ENCODE assay signal across 15 mouse cellular contexts in genomic region chr1:150466132-150466531, GRCm38 (mm10). TPM values are rescaled to one million over a fixed set of nuclear protein-coding genes. Genes with fewer than 3 reads are reported as not detected.
DNase-seq lines count a peak whose midpoint lies in the region; ATAC-seq and TF ChIP-seq lines count a peak whose summit lies in the region.
"Had no signal": no experiment of that assay in that cellular context is flagged by ENCODE, and none has a peak within 500 bp of the region (broad histone marks: within the 10 kb centered on the region; RNA-seq: fewer than 3 reads in every experiment).

Prg4 (minus strand) TSS chr1:150466165.

- WGBS in heart, embryonic 10.5 days: 85% methylated on average over 3 of the region's 3 CpGs
- 68% methylated on average over 3 of the region's 3 CpGs for WGBS in lung, embryonic 14.5 days

- no peak within 1 kb of the TSS for H3K4me3 ChIP-seq in heart, embryonic 10.5 days
- H3K4me3 ChIP-seq in lung, embryonic 14.5 days (ENCODE audit: low read depth, low read length): no peak within 1 kb of the TSS
- H3K4me3 ChIP-seq: limb, embryonic 12.5 days had no signal

- no peak within 1 kb of the TSS for H3K4me2 ChIP-seq in lung, embryonic 14.5 days
- H3K4me2 ChIP-seq: limb, embryonic 12.5 days had no signal

- no peaks in the 10 kb centered on the region for H3K9me3 ChIP-seq in heart, embryonic 10.5 days
- no peaks in the 10 kb centered on the region for H3K9me3 ChIP-seq in lung, embryonic 14.5 days (ENCODE audit: low read depth, low read length)
- H3K9me3 ChIP-seq: limb, embryonic 12.5 days had no signal

- TF ChIP-seq CTCF in lung, embryonic 14.5 days (IDR thresholded peaks at IDR 0.05; ENCODE audit: low read depth): no peak

- DNase-seq in heart, adult 18-20 months: peak; percentile 63 to 71
- no peak for DNase-seq in heart, embryonic 10.5 days (ENCODE audit: low spot score)
- DNase-seq in lung, embryonic 14.5 days: peak; percentile 55
- no peak for DNase-seq in lung, postnatal 14 days
- DNase-seq in gonadal fat pad, adult 2 months (ENCODE audit: low read depth): peak; percentile 55
- peak; percentile 74 for DNase-seq in skeletal muscle tissue, adult 2 months (ENCODE audit: low read depth, low spot score)
- DNase-seq in layer of hippocampus, postnatal 10 days (ENCODE audit: low spot score in 2 of 2): no peak
- DNase-seq: cerebellum, adult 9-11 months; embryo, embryonic 11 days; midbrain, embryonic 14.5 days; right cerebral cortex, postnatal 4 days; thymus, postnatal 14 days had no signal

- no peak within 1 kb of the TSS for H3K27ac ChIP-seq in heart, embryonic 10.5 days
- no peak within 1 kb of the TSS for H3K27ac ChIP-seq in lung, embryonic 14.5 days (ENCODE audit: low read depth)
- H3K27ac ChIP-seq: limb, embryonic 12.5 days had no signal

- H3K9ac ChIP-seq in lung, embryonic 14.5 days: no peak within 1 kb of the TSS
- H3K9ac ChIP-seq: limb, embryonic 12.5 days had no signal

- H3K36me3 ChIP-seq in heart, embryonic 10.5 days: no peaks in the 10 kb centered on the region
- no peaks in the 10 kb centered on the region for H3K36me3 ChIP-seq in lung, embryonic 14.5 days (ENCODE audit: insufficient read depth)
- H3K36me3 ChIP-seq: limb, embryonic 12.5 days had no signal

- no peaks in the 10 kb centered on the region for H3K27me3 ChIP-seq in heart, embryonic 10.5 days (ENCODE audit: insufficient read depth, poor library complexity, severe bottlenecking)
- no peaks in the 10 kb centered on the region for H3K27me3 ChIP-seq in lung, embryonic 14.5 days (ENCODE audit: insufficient read depth, low read length)
- H3K27me3 ChIP-seq: CH12.LX; limb, embryonic 12.5 days had no signal

- no peak for ATAC-seq in lung, embryonic 14.5 days (ENCODE audit: insufficient read depth)

- 0 out of 2 replicates have a peak, but pooled peaks cover 4% of the 10 kb centered on the region for H3K4me1 ChIP-seq in heart, embryonic 10.5 days
- no peaks in the 10 kb centered on the region for H3K4me1 ChIP-seq in lung, embryonic 14.5 days (ENCODE audit: insufficient read depth)
- H3K4me1 ChIP-seq: limb, embryonic 12.5 days had no signal

RNA-seq across cellular contexts. Expression of gene Prg4, which starts in this region (rescaled TPM):
- total RNA-seq in heart, adult 18-20 months (2021): 10 to 100 TPM; 11.9 to 13.9 TPM
- 0.26 and 0.30 TPM in 2 replicates for polyA plus RNA-seq in heart, embryonic 10.5 days (2016; fragmentation: Nextera tagmentation; extraction: Ambion mirVana)
- 0.55 TPM in 2 replicates for polyA plus RNA-seq in lung, embryonic 14.5 days (2014; fragmentation: Nextera tagmentation; extraction: Ambion mirVana)
- polyA plus RNA-seq in gonadal fat pad, adult 2 months (2012; rRNA removed): 3.8 and 6.6 TPM in 2 replicates
- 1 to 10 TPM in 1 of 2 experiments, not detected in 1; 2.0 TPM for total RNA-seq in layer of hippocampus, postnatal 10 days (2021)
- total RNA-seq: hematopoietic stem cell, adult 5-6 weeks had no signal

Comparison
In these comparisons a context has a peak if more than half of its experiments do, and no peak if none do; other contexts are left out.
1. RNA of gene Prg4 (total RNA-seq): 11.9 to 13.9 TPM in heart, adult 18-20 months; 2.0 TPM in layer of hippocampus, postnatal 10 days; every median in the first group is over 4 times any median in the second.
2. DNase-seq: peak in heart, adult 18-20 months (2 of 2), gonadal fat pad, adult 2 months (single experiment) and skeletal muscle tissue, adult 2 months (single experiment); none in heart, embryonic 10.5 days (single experiment), lung, postnatal 14 days (single experiment) and layer of hippocampus, postnatal 10 days (0 of 2).
3. Peak in DNase-seq in lung, embryonic 14.5 days; RNA of the gene not detected or under 1 TPM.